Mouse (Mus musculus) heart, adult 2 months (tissue): Measurements from ENCODE around the gene Gm45208.

ENCODE experiments used
- CTCF ChIP-seq: fragments of 200-600 bp; IDR thresholded peaks from 2 replicates; pipeline ENCODE4 v1.8.1; 2022; ENCODE audit warnings: antibody characterized with exemption, mild to moderate bottlenecking, moderate library complexity
- EP300 ChIP-seq: fragments of 200-500 bp; IDR thresholded peaks from 2 replicates; pipeline ENCODE4 v1.6.1; 2011; ENCODE audit warnings: low read depth, low read length, control low read depth; ENCODE audit not compliant: insufficient read depth
- POLR2A ChIP-seq: fragments of 200-500 bp; IDR thresholded peaks from 2 replicates; pipeline ENCODE4 v1.6.1; 2011; ENCODE audit warnings: mild to moderate bottlenecking, low read depth, low read length, control low read depth; ENCODE audit not compliant: insufficient read depth

GRCm38 (mm10) chrX:7728922-7729265 is 6.8 kb downstream of the Gm45208 start:
- TF ChIP-seq POLR2A, result no peak
- TF ChIP-seq EP300, result no peak
- no peak for TF ChIP-seq CTCF
